Mouse (Mus musculus) heart, embryonic 11.5 days (tissue): Measurements from ENCODE around the gene Hic2. TPM values are rescaled to one million over a fixed set of nuclear protein-coding genes. Genes with fewer than 3 reads are reported as not detected.

Experiments used
- ATAC-seq: fragments of 200-750 bp; cut with Nextera tagmentation; replicated peaks from 2 replicates; pipeline ENCODE4 v1.8.0; 2017; ENCODE audit warnings: moderate library complexity; ENCODE audit not compliant: insufficient number of reproducible peaks, low FRiP score, low TSS enrichment
- H3K27ac ChIP-seq: fragments of 300-500 bp; sonication (generic); 2 replicates; pipeline ENCODE4 v1.5.1; 2014; ENCODE audit warnings: mild to moderate bottlenecking, low read depth, low read length
- H3K27me3 ChIP-seq: fragments of 300-500 bp; sonication (generic); 2 replicates; pipeline ENCODE4 v1.6.1; 2014; ENCODE audit warnings: mild to moderate bottlenecking, low read length, mixed read lengths; ENCODE audit not compliant: control insufficient read depth, insufficient read depth
- H3K36me3 ChIP-seq: fragments of 300-500 bp; sonication (generic); 2 replicates; pipeline ENCODE4 v1.6.1; 2014; ENCODE audit warnings: mild to moderate bottlenecking, low read length, moderate library complexity, mixed read lengths; ENCODE audit not compliant: control insufficient read depth, insufficient read depth
- H3K4me1 ChIP-seq: fragments of 300-500 bp; sonication (generic); 2 replicates; pipeline ENCODE4 v1.6.1; 2014; ENCODE audit warnings: low read length; ENCODE audit not compliant: control insufficient read depth, insufficient read depth
- H3K4me2 ChIP-seq: fragments of 300-500 bp; sonication (generic); 2 replicates; pipeline ENCODE4 v1.6.1; 2014; ENCODE audit warnings: mild to moderate bottlenecking, moderate library complexity
- H3K4me3 ChIP-seq: fragments of 300-500 bp; sonication (generic); 2 replicates; pipeline ENCODE4 v1.5.1; 2014; ENCODE audit warnings: low read depth, low read length
- H3K9ac ChIP-seq: fragments of 300-500 bp; sonication (generic); 2 replicates; pipeline ENCODE4 v1.6.1; 2014; ENCODE audit warnings: mild to moderate bottlenecking, low read depth, low read length, moderate library complexity
- H3K9me3 ChIP-seq: fragments of 300-500 bp; sonication (generic); replicated peaks from 2 replicates; pipeline ENCODE4 v1.6.1; 2016; ENCODE audit warnings: low read length; ENCODE audit not compliant: control insufficient read depth
- WGBS: fragments of 180-500 bp; shearing (Covaris S2); extraction: QIAGEN DNeasy Blood & Tissue Kit; methylation state at CpG from one replicate; pipeline ENCODE4 v1.1.7; 2014; ENCODE audit not compliant: insufficient replicate concordance; 5-methylcytosine and 5-hydroxymethylcytosine counted together
- polyA plus RNA-seq: library from polyadenylated mRNA; unstranded; fragments of >200 nt; fragmentation: Nextera tagmentation; extraction: Ambion mirVana; gene quantifications from 2 replicates; pipeline ENCODE4 v1.2.1, GENCODE M21; 2014

Gene Hic2
- polyA plus RNA-seq, 1 experiment from 2014 or later, result 4.5 TPM

DNA sequence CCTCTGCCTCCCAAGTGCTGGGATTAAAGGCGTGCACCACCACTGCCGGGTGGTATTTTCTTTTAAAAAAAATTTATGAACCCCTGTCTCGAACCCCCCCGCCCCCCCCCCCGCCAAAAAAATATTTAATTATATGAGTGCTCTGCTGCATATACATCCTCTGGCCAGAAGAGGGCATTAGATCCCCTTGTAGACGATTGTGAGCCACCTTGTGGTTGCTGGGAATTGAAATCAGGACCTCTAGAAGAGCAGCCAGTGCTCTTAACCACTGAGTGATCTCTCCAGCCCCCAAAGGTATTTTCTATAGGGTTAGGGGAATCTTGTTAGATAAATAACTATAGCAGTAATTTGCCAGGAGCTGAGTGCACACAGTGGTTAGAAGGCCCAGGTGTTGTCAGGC, 28.4 kb upstream of the Hic2 start:
- Histone ChIP-seq H3K36me3 (no peaks in the 10 kb centered on the region), H3K4me1 (peaks cover 14% of the 10 kb centered on the region), H3K27me3 (peaks cover 2% of the 10 kb centered on the region; the same call in 1 of the 2 replicates), H3K9ac (no peak overlapping the region), H3K4me2 (no peak overlapping the region), H3K4me3 (no peak overlapping the region), H3K27ac (no peak overlapping the region), H3K9me3 (no peaks in the 10 kb centered on the region)
- WGBS, result 5% methylated on average over 6 of the region's 6 CpGs
- ATAC-seq, result no peak

DNA sequence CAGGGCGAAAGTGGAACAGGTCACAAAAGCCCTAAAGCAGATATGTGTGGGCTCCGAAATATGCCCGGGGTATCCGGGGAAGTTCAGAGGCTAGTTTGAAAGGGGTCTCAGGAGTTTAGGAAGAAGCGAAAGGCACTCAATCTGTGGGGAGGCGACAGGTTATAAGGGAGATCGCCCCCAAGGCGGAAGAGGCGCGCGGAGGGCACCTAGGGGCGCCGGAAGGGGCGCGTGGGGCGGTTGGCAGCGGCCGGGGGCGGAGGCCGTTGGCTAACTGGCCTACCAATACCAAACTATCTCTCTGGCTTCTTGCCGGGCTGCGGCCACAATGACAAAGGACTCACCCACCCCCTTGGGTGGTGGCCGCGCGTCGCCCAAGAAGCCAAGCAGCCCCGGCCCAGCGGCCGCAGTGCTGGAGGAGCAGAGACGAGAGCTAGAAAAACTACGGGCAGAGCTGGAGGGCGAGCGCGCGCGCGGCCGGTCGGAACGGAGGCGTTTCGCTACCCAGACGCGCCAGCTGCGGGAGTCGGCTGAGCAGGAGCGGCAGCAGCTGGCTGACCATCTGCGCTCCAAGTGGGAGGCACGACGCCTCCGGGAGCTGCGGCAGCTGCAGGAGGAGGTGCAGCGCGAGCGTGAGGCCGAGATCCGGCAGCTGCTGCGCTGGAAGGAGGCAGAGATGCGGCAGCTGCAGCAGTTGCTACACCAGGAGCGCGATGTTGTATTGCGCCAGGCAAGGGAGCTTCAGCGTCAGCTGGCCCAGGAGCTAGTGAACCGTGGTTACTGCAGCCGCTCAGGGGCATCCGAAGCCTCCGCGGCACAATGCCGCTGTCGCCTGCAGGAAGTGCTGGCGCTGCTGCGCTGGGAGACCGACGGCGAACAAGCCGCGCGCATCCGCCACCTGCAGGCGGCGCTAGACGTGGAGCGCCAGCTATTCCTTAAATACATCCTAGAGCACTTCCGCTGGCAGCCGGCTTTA, 24.7 kb upstream of the Hic2 start, which contains the start of gene Rimbp3:
Rimbp3 (plus strand) TSS at position 215 of the 973 bp plus-strand sequence.
- WGBS, result 2% methylated on average over 83 of the region's 85 CpGs
- ATAC-seq, result 0 out of 2 replicates have a peak, but pooled peaks have one; percentile 63
- H3K36me3 ChIP-seq, result no peaks in the 10 kb centered on the region
- peaks cover 15% of the 10 kb centered on the region for H3K4me1 ChIP-seq
- peak within 1 kb of the TSS; percentile 92 for H3K4me2 ChIP-seq
- H3K27me3 ChIP-seq, result peaks cover 16% of the 10 kb centered on the region
- no peak within 1 kb of the TSS for H3K27ac ChIP-seq
- H3K9ac ChIP-seq, result peak within 1 kb of the TSS; percentile 73
- H3K4me3 ChIP-seq, result peak within 1 kb of the TSS; percentile 50
- no peaks in the 10 kb centered on the region for H3K9me3 ChIP-seq

- peak overlapping the region; percentile 92 for H3K4me2 ChIP-seq
- H3K27ac ChIP-seq, result no peak overlapping the region
- H3K27me3 ChIP-seq, result peaks cover 16% of the 10 kb centered on the region
- peaks cover 15% of the 10 kb centered on the region for H3K4me1 ChIP-seq
- H3K36me3 ChIP-seq, result no peaks in the 10 kb centered on the region
- WGBS, result 3% methylated on average over 37 of the region's 37 CpGs
- 0 out of 2 replicates have a peak, but pooled peaks have one; percentile 16 for ATAC-seq
- peak overlapping the region; percentile 50 for H3K4me3 ChIP-seq
- H3K9me3 ChIP-seq, result no peaks in the 10 kb centered on the region
- peak overlapping the region; percentile 73; the same call in 1 of the 2 replicates for H3K9ac ChIP-seq
Measured at GRCm38 (mm10) chr16:17209404-17209960, 23.9 kb upstream of the Hic2 start.

DNA sequence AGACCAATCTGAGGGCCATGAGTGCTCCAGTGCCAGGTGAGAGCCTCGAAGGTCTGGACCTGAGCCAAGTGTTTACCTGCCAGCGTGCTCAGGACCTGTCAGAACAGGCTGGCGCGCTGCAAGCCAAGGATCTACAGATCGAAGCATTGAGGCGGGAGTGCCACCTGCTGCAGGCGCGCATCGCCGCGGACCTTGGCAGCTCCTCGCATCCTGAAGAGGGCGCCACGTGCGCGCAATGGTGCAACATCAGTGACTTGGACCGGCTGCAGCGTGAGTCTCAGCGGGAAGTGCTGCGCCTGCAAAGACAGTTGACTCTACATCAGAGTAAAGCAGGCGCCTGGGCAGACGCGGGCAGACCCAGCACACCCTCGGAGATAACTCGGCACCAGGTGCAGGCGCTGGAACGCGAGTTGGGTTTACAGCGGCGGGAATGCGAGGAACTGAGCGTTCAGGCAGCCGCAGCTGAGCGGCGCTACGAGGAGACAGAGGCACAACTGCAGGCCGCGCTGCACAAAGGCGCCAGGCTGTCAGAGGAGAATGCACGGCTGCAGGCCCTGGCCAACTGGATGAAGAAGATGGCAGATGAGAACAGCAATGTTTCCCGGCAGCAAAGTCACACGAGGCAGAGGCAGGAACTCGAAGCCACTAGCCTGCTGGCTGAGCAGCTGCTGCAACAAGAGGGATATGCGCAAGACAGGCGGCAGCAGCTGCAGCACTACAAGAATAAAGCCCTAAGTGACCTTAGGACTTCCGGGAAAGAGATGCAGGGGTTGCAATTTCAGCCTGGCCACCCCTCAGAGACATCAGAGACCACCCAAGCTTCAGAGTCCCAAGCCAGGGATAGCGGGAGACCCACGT, 23.2 kb upstream of the Hic2 start:
- peak; percentile 82 for ATAC-seq
- no peaks in the 10 kb centered on the region for H3K9me3 ChIP-seq
- no peak overlapping the region for H3K27ac ChIP-seq
- WGBS, result 7% methylated on average over 48 of the region's 48 CpGs
- peak overlapping the region; percentile 92 for H3K4me2 ChIP-seq
- peak overlapping the region; percentile 50 for H3K4me3 ChIP-seq
- peaks cover 15% of the 10 kb centered on the region for H3K4me1 ChIP-seq
- H3K27me3 ChIP-seq, result peaks cover 16% of the 10 kb centered on the region
- no peaks in the 10 kb centered on the region for H3K36me3 ChIP-seq
- peak overlapping the region; percentile 48; the same call in 1 of the 2 replicates for H3K9ac ChIP-seq

- no peak overlapping the region for H3K4me2 ChIP-seq
- ATAC-seq, result no peak
- peaks cover 10% of the 10 kb centered on the region for H3K4me1 ChIP-seq
- H3K9me3 ChIP-seq, result no peaks in the 10 kb centered on the region
- H3K27ac ChIP-seq, result no peak overlapping the region
- WGBS, result 54% methylated on average over 8 of the region's 8 CpGs
- no peak overlapping the region for H3K4me3 ChIP-seq
- H3K9ac ChIP-seq, result no peak overlapping the region
- no peaks in the 10 kb centered on the region for H3K36me3 ChIP-seq
- H3K27me3 ChIP-seq, result no peaks in the 10 kb centered on the region
Measured at GRCm38 (mm10) chr16:17216934-17217633, 16.3 kb upstream of the Hic2 start.

GRCm38 (mm10) chr16:17220127-17220733, 13.1 kb upstream of the Hic2 start:
- Histone ChIP-seq H3K4me1 (peaks cover 10% of the 10 kb centered on the region), H3K27ac (peak overlapping the region; percentile 42), H3K4me3 (no peak overlapping the region; the same call in 1 of the 2 replicates), H3K27me3 (no peaks in the 10 kb centered on the region), H3K36me3 (no peaks in the 10 kb centered on the region), H3K9ac (0 out of 2 replicates have a peak overlapping the region, but pooled peaks have one; percentile 18), H3K9me3 (no peaks in the 10 kb centered on the region), H3K4me2 (no peak overlapping the region; the same call in 1 of the 2 replicates)
- ATAC-seq, result peak; percentile 36; the same call in 1 of the 2 replicates
- WGBS, result 13% methylated on average over 7 of the region's 7 CpGs

- Histone ChIP-seq H3K4me3 (no peak overlapping the region), H3K27ac (no peak overlapping the region), H3K9me3 (no peaks in the 10 kb centered on the region), H3K36me3 (no peaks in the 10 kb centered on the region), H3K9ac (no peak overlapping the region), H3K27me3 (no peaks in the 10 kb centered on the region), H3K4me2 (0 out of 2 replicates have a peak overlapping the region, but pooled peaks have one; percentile 27), H3K4me1 (peaks cover 10% of the 10 kb centered on the region)
- WGBS, result 34% methylated on average over 25 of the region's 25 CpGs
- ATAC-seq, result peak; percentile 100
Measured at GRCm38 (mm10) chr16:17222197-17222596, 11.2 kb upstream of the Hic2 start.
